Comparison of ENCODE assay signal across 8 mouse cellular contexts in the genomic region with DNA sequence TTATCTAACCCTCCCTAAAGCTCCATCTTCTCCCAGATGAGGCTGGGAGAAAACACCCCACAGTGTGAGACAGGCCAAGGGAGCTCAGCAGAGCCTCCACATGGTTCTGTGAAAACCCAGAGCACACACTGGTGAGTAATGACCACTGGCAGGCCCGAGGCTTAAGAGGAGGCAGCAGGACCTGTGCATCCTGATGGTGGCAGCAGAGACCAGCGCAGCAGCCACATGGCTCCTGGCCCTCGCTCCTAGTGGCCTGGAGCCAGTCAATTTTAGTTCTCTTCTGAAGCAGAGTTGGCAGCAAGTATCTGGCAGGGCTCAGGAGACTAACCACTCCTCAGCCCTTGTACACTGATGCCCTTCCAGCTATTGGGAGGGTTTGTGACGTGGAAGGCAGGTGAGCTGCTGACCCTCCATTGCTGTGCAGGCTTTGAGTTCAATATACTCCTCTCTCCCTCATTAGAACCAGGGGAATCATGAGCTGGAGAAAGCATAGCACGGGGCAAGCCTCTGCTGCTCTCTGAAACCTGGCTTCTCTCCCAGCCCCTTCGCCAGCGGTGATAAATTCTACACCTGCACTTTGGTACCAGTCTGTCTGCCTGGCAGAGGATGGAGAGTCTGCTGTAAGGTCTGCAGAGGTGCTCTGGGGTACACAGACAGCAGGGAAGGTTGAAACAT. TPM values are rescaled to one million over a fixed set of nuclear protein-coding genes. Genes with fewer than 3 reads are reported as not detected.
A peak's percentile ranks its signal among the peaks of the same experiment; 100 is the strongest.
DNase-seq lines count a peak whose midpoint lies in the region; ATAC-seq and TF ChIP-seq lines count a peak whose summit lies in the region.

No protein-coding gene starts in this region.

- peak; percentile 88 for ATAC-seq in forebrain, embryonic 15.5 days (replicated peaks)
- ATAC-seq in heart, embryonic 16.5 days (replicated peaks; ENCODE audit: extremely low read depth, insufficient read depth, low FRiP score): peak; percentile 75
- ATAC-seq in neural tube, embryonic 11.5 days (ENCODE audit: insufficient read depth, low FRiP score, low TSS enrichment): peak; percentile 73

- no peak overlapping the region for H3K4me3 ChIP-seq in forebrain, embryonic 15.5 days
- H3K4me3 ChIP-seq in heart, embryonic 16.5 days (ENCODE audit: low read length): no peak overlapping the region
- no peak overlapping the region for H3K4me3 ChIP-seq in liver, adult 2 months (ENCODE audit: insufficient read depth, low read depth, low read length)
- no peak overlapping the region for H3K4me3 ChIP-seq in neural tube, embryonic 11.5 days (ENCODE audit: low read depth, low read length)
- no peak overlapping the region for H3K4me3 ChIP-seq in testis, adult 2 months (ENCODE audit: control insufficient read depth, low read depth, low read length)

- H3K9ac ChIP-seq in forebrain, embryonic 15.5 days (replicated peaks): no peak overlapping the region
- 0 out of 2 replicates have a peak overlapping the region, but pooled peaks have one; percentile 26 for H3K9ac ChIP-seq in heart, embryonic 16.5 days (ENCODE audit: low read length)
- no peak overlapping the region for H3K9ac ChIP-seq in liver, adult 2 months (ENCODE audit: low read depth, low read length)
- no peak overlapping the region for H3K9ac ChIP-seq in neural tube, embryonic 11.5 days (ENCODE audit: low read length)

- peak overlapping the region; percentile 60 for H3K27ac ChIP-seq in forebrain, embryonic 15.5 days (replicated peaks)
- H3K27ac ChIP-seq in heart, embryonic 16.5 days (ENCODE audit: low read length): peak overlapping the region; percentile 62
- H3K27ac ChIP-seq in liver, adult 2 months (replicated peaks; ENCODE audit: insufficient read depth, low read depth, low read length): no peak overlapping the region
- no peak overlapping the region for H3K27ac ChIP-seq in neural tube, embryonic 11.5 days (ENCODE audit: low read depth, low read length)
- H3K27ac ChIP-seq in testis, adult 2 months (ENCODE audit: control insufficient read depth, insufficient read depth, low read depth, low read length): no peak overlapping the region

- H3K4me2 ChIP-seq in forebrain, embryonic 15.5 days (replicated peaks): no peak overlapping the region
- peak overlapping the region; percentile 26; the same call in 1 of the 2 replicates for H3K4me2 ChIP-seq in heart, embryonic 16.5 days (ENCODE audit: low read depth, low read length)
- no peak overlapping the region for H3K4me2 ChIP-seq in neural tube, embryonic 11.5 days (ENCODE audit: low read depth)

- H3K36me3 ChIP-seq in forebrain, embryonic 15.5 days: peaks cover under 1% of the 10 kb centered on the region; the same call in 1 of the 2 replicates
- no peaks in the 10 kb centered on the region for H3K36me3 ChIP-seq in heart, embryonic 16.5 days (ENCODE audit: control insufficient read depth, insufficient read depth)
- H3K36me3 ChIP-seq in liver, adult 2 months (ENCODE audit: control insufficient read depth, insufficient read depth, low read length): no peaks in the 10 kb centered on the region
- no peaks in the 10 kb centered on the region for H3K36me3 ChIP-seq in neural tube, embryonic 11.5 days (ENCODE audit: control insufficient read depth, insufficient read depth, low read length)
- no peaks in the 10 kb centered on the region for H3K36me3 ChIP-seq in testis, adult 2 months (ENCODE audit: control insufficient read depth, insufficient read depth, low read length)

- peaks cover 13% of the 10 kb centered on the region for H3K4me1 ChIP-seq in forebrain, embryonic 15.5 days
- peaks cover 21% of the 10 kb centered on the region for H3K4me1 ChIP-seq in heart, embryonic 16.5 days (ENCODE audit: control insufficient read depth, insufficient read depth, low read length)
- H3K4me1 ChIP-seq in liver, adult 2 months (ENCODE audit: control insufficient read depth, insufficient read depth, low read length): no peaks in the 10 kb centered on the region
- no peaks in the 10 kb centered on the region for H3K4me1 ChIP-seq in neural tube, embryonic 11.5 days (ENCODE audit: control insufficient read depth, insufficient read depth, low read length)
- H3K4me1 ChIP-seq in testis, adult 2 months (ENCODE audit: control insufficient read depth, insufficient read depth, low read length): peaks cover 4% of the 10 kb centered on the region

- DNase-seq in B cell, adult 2 months: peak; percentile 58 to 61
- DNase-seq in cerebellum, adult 11 months: peak; percentile 89
- peak; percentile 86 to 88 for DNase-seq in kidney, postnatal 25 days
- peak; percentile 74 for DNase-seq in liver, adult 2 months (ENCODE audit: extremely low read depth, low read depth, low spot score)
- peak; percentile 83 for DNase-seq in neural tube, embryonic 11.5 days (ENCODE audit: low spot score)

- 17% methylated on average over 7 of the region's 7 CpGs for WGBS in forebrain, embryonic 15.5 days
- 23% methylated on average over 7 of the region's 7 CpGs for WGBS in heart, embryonic 16.5 days
- 14% methylated on average over 7 of the region's 7 CpGs for WGBS in liver, adult 2 months
- WGBS in neural tube, embryonic 11.5 days: 33% methylated on average over 7 of the region's 7 CpGs

- no peak for TF ChIP-seq POLR2A in liver, adult 2 months (IDR thresholded peaks at IDR 0.05; ENCODE audit: extremely low read depth, insufficient read depth, low read length)
- no peak for TF ChIP-seq POLR2A in testis, adult 2 months (IDR thresholded peaks at IDR 0.05; ENCODE audit: control insufficient read depth, low read depth, low read length)

- no peaks in the 10 kb centered on the region for H3K9me3 ChIP-seq in forebrain, embryonic 15.5 days
- H3K9me3 ChIP-seq in heart, embryonic 16.5 days (replicated peaks; ENCODE audit: control insufficient read depth, low read length): no peaks in the 10 kb centered on the region
- no peaks in the 10 kb centered on the region for H3K9me3 ChIP-seq in neural tube, embryonic 11.5 days (ENCODE audit: control insufficient read depth, low read length)

- peak; percentile 97 for TF ChIP-seq CTCF in liver, adult 2 months (IDR thresholded peaks at IDR 0.05; ENCODE audit: low read depth, low read length)
- TF ChIP-seq CTCF in testis, adult 2 months (IDR thresholded peaks at IDR 0.05; ENCODE audit: control insufficient read depth, insufficient read depth, insufficient replicate concordance, low read depth, low read length): peak; percentile 70; the same call in 1 of the 2 replicates

- H3K79me2 ChIP-seq in liver, adult 2 months (ENCODE audit: control insufficient read depth, insufficient read depth, low read length): no peaks in the 10 kb centered on the region

- H3K27me3 ChIP-seq in forebrain, embryonic 15.5 days: no peaks in the 10 kb centered on the region
- no peaks in the 10 kb centered on the region for H3K27me3 ChIP-seq in heart, embryonic 16.5 days (ENCODE audit: control insufficient read depth, insufficient read depth, low read length)
- no peaks in the 10 kb centered on the region for H3K27me3 ChIP-seq in liver, adult 2 months (ENCODE audit: control insufficient read depth, insufficient read depth, low read length)
- H3K27me3 ChIP-seq in neural tube, embryonic 11.5 days (ENCODE audit: control insufficient read depth, insufficient read depth, low read length): no peaks in the 10 kb centered on the region; the same call in 1 of the 2 replicates
- H3K27me3 ChIP-seq in testis, adult 2 months (ENCODE audit: control insufficient read depth, insufficient read depth, low read length): no peaks in the 10 kb centered on the region

RNA-seq across cellular contexts. Expression of a gene that starts 14.3 kb away (rescaled TPM):
- polyA plus RNA-seq in forebrain, embryonic 15.5 days (2015; fragmentation: Nextera tagmentation; extraction: Ambion mirVana): 2.0 and 2.3 TPM in 2 replicates
- 0.76 and 1.1 TPM in 2 replicates for polyA plus RNA-seq in heart, embryonic 16.5 days (2015; fragmentation: Nextera tagmentation; extraction: Ambion mirVana)
- not detected in 2 replicates for total RNA-seq in liver, adult 2 months (2014; rRNA removed)
- polyA plus RNA-seq in liver, adult 2 months (2012; rRNA removed): 0.28 TPM in 1 of 2 replicates, not detected in the other
- 0.74 and 0.92 TPM in 2 replicates for polyA plus RNA-seq in neural tube, embryonic 11.5 days (2014; fragmentation: Nextera tagmentation; extraction: Ambion mirVana)
- polyA plus RNA-seq in testis, adult 2 months (2012; rRNA removed): 0.74 and 0.75 TPM in 2 replicates

Comparison
In these comparisons a context has a peak if more than half of its experiments do, and no peak if none do; other contexts are left out.
1. H3K27ac ChIP-seq: peak in forebrain, embryonic 15.5 days (single experiment) and heart, embryonic 16.5 days (single experiment); none in liver, adult 2 months (single experiment), neural tube, embryonic 11.5 days (single experiment) and testis, adult 2 months (single experiment).
2. Peak in every context shown above with its lines, with median percentiles within 50 percentile points of each other: DNase-seq and ATAC-seq.